Mouse (Mus musculus): ENCODE data around the gene Pold1.

GRCm38 (mm10) chr7:44500046-44500445 lies 48.6 kb downstream of the Pold1 start:
- TF ChIP-seq CTCF (IDR thresholded peaks at IDR 0.05; ENCODE audit: low read depth, low read length): no peak
- TF ChIP-seq POLR2A (IDR thresholded peaks at IDR 0.05; ENCODE audit: extremely low read depth, insufficient read depth, low read length): no peak
